Mouse (Mus musculus) lung, adult 2 months (tissue): Measurements from ENCODE around the gene Pabpn1l. TPM values are rescaled to one million over a fixed set of nuclear protein-coding genes. Genes with fewer than 3 reads are reported as not detected.
A peak's percentile ranks its signal among the peaks of the same experiment; 100 is the strongest.

Experiments
- DNase-seq: peaks from one replicate; pipeline ENCODE4 v3.0.0; 2022
- H3K4me1 ChIP-seq: fragments of 200-500 bp; 2 replicates; pipeline ENCODE4 v1.6.1; 2011; ENCODE audit warnings: low read length; ENCODE audit not compliant: control insufficient read depth, insufficient read depth
- H3K4me3 ChIP-seq: fragments of 200-500 bp; replicated peaks from 2 replicates; pipeline ENCODE3; 2011; ENCODE audit warnings: low read depth, mild to moderate bottlenecking, control low read depth, low read length; ENCODE audit errors: extremely low read depth
- CTCF ChIP-seq: fragments of 200-500 bp; IDR thresholded peaks from 2 replicates; pipeline ENCODE4 v1.5.1; 2011; ENCODE audit warnings: mild to moderate bottlenecking, low read length, control low read depth; ENCODE audit not compliant: insufficient read depth
- POLR2A ChIP-seq: fragments of 200-500 bp; IDR thresholded peaks from 2 replicates; pipeline ENCODE4 v1.6.1; 2011; ENCODE audit warnings: low read depth, mild to moderate bottlenecking, control low read depth, low read length, borderline replicate concordance; ENCODE audit errors: extremely low read depth
- WGBS: fragments of 180-500 bp; shearing (Covaris S2); methylation state at CpG from one replicate; pipeline ENCODE4 v1.1.7; 2018; 5-methylcytosine and 5-hydroxymethylcytosine counted together
- polyA plus RNA-seq: library from polyadenylated mRNA; depleted of rRNA; stranded (reverse); fragments of >200 nt; gene quantifications from 2 replicates; pipeline ENCODE4 v1.2.3, GENCODE M21; 2012

Pabpn1l gene
- polyA plus RNA-seq, 1 experiment, result not detected

GRCm38 (mm10) chr8:122663670-122664069, 41.1 kb upstream of the Pabpn1l start:
- Histone ChIP-seq H3K4me3 (no peak overlapping the region), H3K4me1 (peaks cover 60% of the 10 kb centered on the region)
- TF ChIP-seq CTCF (no peak), POLR2A (no peak)
- 53% methylated on average over 5 of the region's 5 CpGs for WGBS
- no peak for DNase-seq

DNA sequence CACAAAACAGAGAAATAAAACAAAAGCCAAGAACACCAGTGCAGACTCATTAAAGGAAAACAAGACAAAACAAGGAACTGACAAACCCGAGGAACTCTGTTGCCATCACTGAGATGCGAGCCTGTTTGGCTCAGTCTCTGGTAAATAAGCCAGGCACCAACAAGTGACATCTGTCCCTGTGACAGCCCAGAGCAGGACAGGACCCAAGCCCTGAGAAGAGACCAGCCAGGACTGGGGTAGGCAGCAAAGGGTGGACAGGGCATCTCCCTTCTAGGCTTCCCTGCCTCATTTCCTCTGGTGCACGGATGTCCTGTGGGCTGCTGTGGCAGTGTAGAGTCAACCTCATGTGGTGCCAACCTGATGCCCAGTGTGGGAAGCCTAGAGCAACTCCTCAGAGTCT, 40.6 kb upstream of the Pabpn1l start:
- no peak for DNase-seq
- Histone ChIP-seq H3K4me3 (no peak overlapping the region), H3K4me1 (peaks cover 57% of the 10 kb centered on the region)
- 23% methylated on average over 3 of the region's 3 CpGs for WGBS
- TF ChIP-seq CTCF, result no peak
- TF ChIP-seq POLR2A, result no peak

GRCm38 (mm10) chr8:122661894-122662293, 39.4 kb upstream of the Pabpn1l start:
- Histone ChIP-seq H3K4me3 (no peak overlapping the region), H3K4me1 (peaks cover 61% of the 10 kb centered on the region)
- DNase-seq, result no peak
- TF ChIP-seq POLR2A (no peak), CTCF (no peak)
- WGBS, result 58% methylated on average over 2 of the region's 2 CpGs

- TF ChIP-seq POLR2A (peak; percentile 30; the same call in 1 of the 2 replicates), CTCF (no peak)
- Histone ChIP-seq H3K4me3 (no peak overlapping the region), H3K4me1 (peaks cover 60% of the 10 kb centered on the region)
- WGBS, result 19% methylated on average over 7 of the region's 7 CpGs
- DNase-seq, result no peak
Measured at GRCm38 (mm10) chr8:122661138-122661537, 38.6 kb upstream of the Pabpn1l start.

GRCm38 (mm10) chr8:122660022-122660421, 37.5 kb upstream of the Pabpn1l start:
- 74% methylated on average over 2 of the region's 2 CpGs for WGBS
- peak; percentile 56 for TF ChIP-seq CTCF
- no peak for TF ChIP-seq POLR2A
- DNase-seq, result no peak
- H3K4me1 ChIP-seq, result peaks cover 62% of the 10 kb centered on the region
- H3K4me3 ChIP-seq, result no peak overlapping the region

DNA sequence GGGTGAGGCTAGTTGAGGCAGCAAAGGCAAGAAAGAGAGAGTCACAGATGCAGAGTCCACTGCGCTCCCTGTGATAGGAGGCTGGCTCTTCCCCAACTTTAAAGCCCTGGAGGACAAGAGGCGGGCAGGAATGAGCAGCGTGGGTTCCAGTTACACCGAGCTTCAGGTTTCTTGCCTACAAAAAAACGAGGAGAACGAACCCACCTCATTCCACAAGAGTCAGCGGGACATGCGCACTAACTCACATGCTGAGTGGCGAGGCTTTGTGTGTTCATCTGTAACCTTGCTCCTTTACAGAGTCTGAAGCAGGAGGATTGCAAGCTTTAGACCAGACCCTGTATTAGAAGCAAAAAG, 36.2 kb upstream of the Pabpn1l start:
- H3K4me1 ChIP-seq, result peaks cover 61% of the 10 kb centered on the region
- DNase-seq, result no peak
- no peak overlapping the region for H3K4me3 ChIP-seq
- 82% methylated on average over 9 of the region's 9 CpGs for WGBS
- TF ChIP-seq CTCF (no peak), POLR2A (no peak)

DNA sequence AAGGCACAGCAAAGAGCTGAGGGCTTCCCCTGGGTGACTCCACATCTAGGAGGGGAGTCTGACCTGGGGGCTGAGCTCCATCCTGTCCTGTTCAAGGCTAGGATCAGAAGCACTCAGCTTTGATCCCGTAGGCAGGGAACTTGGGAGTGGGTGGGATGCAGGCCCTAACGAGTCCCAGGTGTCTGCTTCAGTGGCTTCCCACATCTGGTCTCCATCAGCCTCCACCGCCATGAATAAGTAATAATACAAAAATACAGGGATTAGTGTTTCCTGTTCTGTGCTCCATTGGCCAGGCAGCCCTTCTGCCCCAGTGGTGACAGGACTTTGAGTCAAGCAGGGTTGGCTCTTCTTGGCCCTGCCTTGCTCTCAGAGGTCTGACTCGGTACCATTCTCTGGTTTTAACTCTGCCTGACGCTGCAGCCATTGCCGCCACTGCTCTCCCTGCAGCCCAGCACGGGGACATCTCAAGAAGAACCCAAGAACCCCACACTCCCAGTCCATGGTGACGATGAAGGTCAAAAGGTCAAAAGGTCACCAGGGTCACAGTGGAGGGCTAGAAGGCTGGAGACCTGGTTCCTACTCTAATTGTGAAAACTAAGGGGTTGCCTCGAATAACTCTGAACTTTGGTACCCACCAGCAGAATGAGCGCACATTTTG, 35.7 kb upstream of the Pabpn1l start:
- no peak for DNase-seq
- TF ChIP-seq CTCF (no peak), POLR2A (no peak)
- 72% methylated on average over 10 of the region's 10 CpGs for WGBS
- Histone ChIP-seq H3K4me3 (no peak overlapping the region), H3K4me1 (peaks cover 56% of the 10 kb centered on the region)

GRCm38 (mm10) chr8:122656056-122656999, 33.8 kb upstream of the Pabpn1l start:
- 38% methylated on average over 13 of the region's 13 CpGs for WGBS
- peak; percentile 83 for DNase-seq
- Histone ChIP-seq H3K4me3 (no peak overlapping the region), H3K4me1 (peaks cover 38% of the 10 kb centered on the region)
- no peak for TF ChIP-seq CTCF
- TF ChIP-seq POLR2A, result no peak

DNA sequence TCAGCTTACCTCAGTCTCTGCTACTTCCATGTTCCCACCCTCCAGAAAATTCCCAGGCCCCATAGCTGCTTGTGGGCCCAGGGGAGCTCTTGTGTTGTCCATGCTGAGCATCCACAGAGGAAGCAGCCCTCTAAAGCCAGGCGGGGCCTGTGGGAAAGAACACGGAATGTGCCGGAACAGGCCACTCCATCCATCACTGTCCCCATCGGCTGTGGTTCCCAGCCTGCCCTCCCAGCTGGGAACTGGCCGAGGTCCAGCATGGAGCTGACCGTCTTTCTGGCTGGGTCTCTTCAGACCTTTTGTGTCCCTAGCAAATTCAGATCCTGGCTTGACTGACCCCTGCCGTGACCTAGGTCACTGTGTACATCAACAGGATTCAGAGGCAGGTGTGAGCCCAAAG, 32.2 kb upstream of the Pabpn1l start:
- peaks cover 32% of the 10 kb centered on the region for H3K4me1 ChIP-seq
- H3K4me3 ChIP-seq, result no peak overlapping the region
- 21% methylated on average over 7 of the region's 7 CpGs for WGBS
- peak; percentile 63 for DNase-seq
- TF ChIP-seq CTCF, result no peak
- no peak for TF ChIP-seq POLR2A

- no peak for DNase-seq
- peaks cover 30% of the 10 kb centered on the region for H3K4me1 ChIP-seq
- 50% methylated on average over 6 of the region's 6 CpGs for WGBS
- no peak for TF ChIP-seq CTCF
- no peak overlapping the region for H3K4me3 ChIP-seq
Measured at GRCm38 (mm10) chr8:122652643-122653042, 30.1 kb upstream of the Pabpn1l start.

GRCm38 (mm10) chr8:122651326-122651921, 28.9 kb upstream of the Pabpn1l start:
- TF ChIP-seq CTCF, result no peak
- no peak for TF ChIP-seq POLR2A
- DNase-seq, result no peak
- H3K4me3 ChIP-seq, result no peak overlapping the region

More at GRCm38 (mm10) chr8:122651326-122651921, 28.9 kb upstream of the Pabpn1l start:
- peaks cover 22% of the 10 kb centered on the region for H3K4me1 ChIP-seq
- 65% methylated on average over 16 of the region's 16 CpGs for WGBS
